ENCODE assay signal across 30 mouse cellular contexts in genomic region chr12:73255006-73255405, GRCm38 (mm10). TPM values are rescaled to one million over a fixed set of nuclear protein-coding genes. Genes with fewer than 3 reads are reported as not detected.
DNase-seq lines count a peak whose midpoint lies in the region; ATAC-seq lines count a peak whose summit lies in the region.
"Had no signal": no experiment of that assay in that cellular context is flagged by ENCODE, and none has a peak within 500 bp of the region (broad histone marks: within the 10 kb centered on the region; RNA-seq: fewer than 3 reads in every experiment).

No protein-coding gene starts in this region.

- no peak overlapping the region for H3K27ac ChIP-seq in embryonic facial prominence, embryonic 11.5 days (replicated peaks; ENCODE audit: low read depth, low read length)
- no peak overlapping the region for H3K27ac ChIP-seq in embryonic facial prominence, embryonic 10.5 days (replicated peaks)
- peak overlapping the region; percentile 65 for H3K27ac ChIP-seq in heart, embryonic 16.5 days (ENCODE audit: low read length)
- peak overlapping the region; percentile 31; the same call in 1 of the 2 replicates for H3K27ac ChIP-seq in embryonic facial prominence, embryonic 15.5 days (replicated peaks)
- H3K27ac ChIP-seq: embryonic facial prominence, embryonic 12.5 days; gastrocnemius, adult 2 months; hindbrain, embryonic 12.5 days had no signal

- intact Hi-C loops in heart, postnatal 10 days (cut with DNase I), result no loop called here

- H3K4me1 ChIP-seq in embryonic facial prominence, embryonic 11.5 days (ENCODE audit: control insufficient read depth, insufficient read depth, low read length), result no peaks in the 10 kb centered on the region
- no peaks in the 10 kb centered on the region for H3K4me1 ChIP-seq in embryonic facial prominence, embryonic 10.5 days
- 0 out of 2 replicates have a peak, but pooled peaks cover 2% of the 10 kb centered on the region for H3K4me1 ChIP-seq in heart, embryonic 16.5 days (ENCODE audit: control insufficient read depth, insufficient read depth, low read length)
- no peaks in the 10 kb centered on the region for H3K4me1 ChIP-seq in embryonic facial prominence, embryonic 15.5 days
- H3K4me1 ChIP-seq: embryonic facial prominence, embryonic 12.5 days; heart, embryonic 12.5 days; hindbrain, embryonic 12.5 days had no signal

- WGBS in embryonic facial prominence, embryonic 11.5 days, result 34% methylated on average over 2 of the region's 2 CpGs
- WGBS in embryonic facial prominence, embryonic 10.5 days, result 31% methylated on average over 2 of the region's 2 CpGs
- WGBS in heart, embryonic 16.5 days, result 54% methylated on average over 2 of the region's 2 CpGs
- WGBS in embryonic facial prominence, embryonic 15.5 days, result 29% methylated on average over 2 of the region's 2 CpGs

- ATAC-seq in embryonic facial prominence, embryonic 11.5 days (replicated peaks; ENCODE audit: insufficient number of reproducible peaks, low FRiP score, low TSS enrichment, low read depth), result no peak
- no peak for ATAC-seq in heart, embryonic 16.5 days (replicated peaks; ENCODE audit: extremely low read depth, insufficient read depth, low FRiP score)
- no peak for ATAC-seq in embryonic facial prominence, embryonic 15.5 days (ENCODE audit: insufficient number of reproducible peaks, low FRiP score, low TSS enrichment, low read depth)
- ATAC-seq: forebrain, embryonic 14.5 days; forebrain, postnatal 0 days; hindbrain, embryonic 16.5 days; intestine, embryonic 16.5 days had no signal

- no peaks in the 10 kb centered on the region for H3K36me3 ChIP-seq in embryonic facial prominence, embryonic 11.5 days (replicated peaks; ENCODE audit: control insufficient read depth, insufficient read depth, low read depth, low read length)
- peaks cover 9% of the 10 kb centered on the region for H3K36me3 ChIP-seq in embryonic facial prominence, embryonic 10.5 days (replicated peaks)
- no peaks in the 10 kb centered on the region for H3K36me3 ChIP-seq in heart, embryonic 16.5 days (ENCODE audit: control insufficient read depth, insufficient read depth)
- H3K36me3 ChIP-seq in embryonic facial prominence, embryonic 15.5 days, result no peaks in the 10 kb centered on the region
- H3K36me3 ChIP-seq: embryonic facial prominence, embryonic 12.5 days; heart, embryonic 12.5 days; hindbrain, embryonic 12.5 days had no signal

- H3K4me3 ChIP-seq in embryonic facial prominence, embryonic 11.5 days (ENCODE audit: low read depth, low read length), result no peak overlapping the region
- H3K4me3 ChIP-seq in embryonic facial prominence, embryonic 10.5 days, result no peak overlapping the region
- no peak overlapping the region for H3K4me3 ChIP-seq in heart, embryonic 16.5 days (ENCODE audit: low read length)
- no peak overlapping the region for H3K4me3 ChIP-seq in embryonic facial prominence, embryonic 15.5 days (replicated peaks)
- H3K4me3 ChIP-seq: embryonic facial prominence, embryonic 12.5 days; gastrocnemius, adult 2 months; heart, embryonic 12.5 days; hindbrain, embryonic 12.5 days had no signal

- no peak overlapping the region for H3K4me2 ChIP-seq in embryonic facial prominence, embryonic 11.5 days (ENCODE audit: low read depth, low read length)
- no peak overlapping the region for H3K4me2 ChIP-seq in heart, embryonic 16.5 days (ENCODE audit: low read depth, low read length)
- no peak overlapping the region for H3K4me2 ChIP-seq in embryonic facial prominence, embryonic 15.5 days (replicated peaks)
- H3K4me2 ChIP-seq: embryonic facial prominence, embryonic 12.5 days; heart, embryonic 12.5 days; hindbrain, embryonic 12.5 days had no signal

- peak; percentile 10 for DNase-seq in embryonic facial prominence, embryonic 11.5 days (ENCODE audit: low spot score)
- no peak for DNase-seq in embryonic facial prominence, embryonic 10.5 days (ENCODE audit: low spot score)
- DNase-seq in heart, postnatal 10 days, result no peak
- DNase-seq in 3T3-L1 (ENCODE audit: low read depth, low spot score), result peak; percentile 36
- no peak for DNase-seq in cerebellum, postnatal 14 days
- no peak for DNase-seq in spleen, postnatal 4 days (ENCODE audit: low spot score in 2 of 2)
- DNase-seq: adrenal gland, adult 2 months; adrenal gland, postnatal 14 days; B cell, adult 2 months; cerebellum, adult 11 months; cerebellum, adult 2 months; cerebellum, adult 9-11 months; cerebellum, postnatal 36 days; embryo, embryonic 11 days; forebrain, postnatal 0 days; gastrocnemius, adult 2 months; gastrocnemius, postnatal 14 days; heart, adult 11 months; heart, postnatal 14 days; kidney, adult 18-20 months had no signal

- no peaks in the 10 kb centered on the region for H3K27me3 ChIP-seq in embryonic facial prominence, embryonic 11.5 days (ENCODE audit: control insufficient read depth, insufficient read depth, low read length)
- H3K27me3 ChIP-seq in embryonic facial prominence, embryonic 10.5 days (replicated peaks; ENCODE audit: low read depth, poor library complexity, severe bottlenecking), result no peaks in the 10 kb centered on the region
- no peaks in the 10 kb centered on the region for H3K27me3 ChIP-seq in heart, embryonic 16.5 days (ENCODE audit: control insufficient read depth, insufficient read depth, low read length)
- no peaks in the 10 kb centered on the region for H3K27me3 ChIP-seq in embryonic facial prominence, embryonic 15.5 days
- H3K27me3 ChIP-seq: CH12.LX; embryonic facial prominence, embryonic 12.5 days; heart, embryonic 12.5 days; hindbrain, embryonic 12.5 days had no signal

- H3K9me3 ChIP-seq in embryonic facial prominence, embryonic 11.5 days (replicated peaks; ENCODE audit: control insufficient read depth, low read length), result no peaks in the 10 kb centered on the region
- H3K9me3 ChIP-seq in embryonic facial prominence, embryonic 10.5 days, result no peaks in the 10 kb centered on the region
- H3K9me3 ChIP-seq in heart, embryonic 16.5 days (replicated peaks; ENCODE audit: control insufficient read depth, low read length), result no peaks in the 10 kb centered on the region
- H3K9me3 ChIP-seq in embryonic facial prominence, embryonic 15.5 days (replicated peaks), result no peaks in the 10 kb centered on the region
- H3K9me3 ChIP-seq: embryonic facial prominence, embryonic 12.5 days; G1E; heart, embryonic 12.5 days; hindbrain, embryonic 12.5 days had no signal

- H3K9ac ChIP-seq in embryonic facial prominence, embryonic 11.5 days (replicated peaks; ENCODE audit: low read length), result no peak overlapping the region
- no peak overlapping the region for H3K9ac ChIP-seq in heart, embryonic 16.5 days (ENCODE audit: low read length)
- no peak overlapping the region for H3K9ac ChIP-seq in embryonic facial prominence, embryonic 15.5 days
- H3K9ac ChIP-seq: embryonic facial prominence, embryonic 12.5 days; forebrain, postnatal 0 days; heart, embryonic 12.5 days; hindbrain, embryonic 12.5 days had no signal

RNA-seq across cellular contexts. Expression of gene Trmt5, which starts 31.5 kb away (rescaled TPM):
- polyA plus RNA-seq in embryonic facial prominence, embryonic 11.5 days (2014; fragmentation: Nextera tagmentation; extraction: Ambion mirVana), result 23.7 and 28.8 TPM in 2 replicates
- 19.8 and 21.0 TPM in 2 replicates for polyA plus RNA-seq in embryonic facial prominence, embryonic 10.5 days (2016; fragmentation: Nextera tagmentation; extraction: Ambion mirVana)
- polyA plus RNA-seq in heart, embryonic 16.5 days (2015; fragmentation: Nextera tagmentation; extraction: Ambion mirVana), result 14.9 and 17.6 TPM in 2 replicates
- total RNA-seq in heart, postnatal 10 days (2021), result 10 to 100 TPM; 43.0 to 44.7 TPM
- 15.8 and 17.1 TPM in 2 replicates for polyA plus RNA-seq in embryonic facial prominence, embryonic 15.5 days (2015; fragmentation: Nextera tagmentation; extraction: Ambion mirVana)

RNA-seq across cellular contexts. Expression of gene Slc38a6, which starts 31.6 kb away (rescaled TPM):
- 11.0 and 12.8 TPM in 2 replicates for polyA plus RNA-seq in embryonic facial prominence, embryonic 11.5 days (2014; fragmentation: Nextera tagmentation; extraction: Ambion mirVana)
- polyA plus RNA-seq in embryonic facial prominence, embryonic 10.5 days (2016; fragmentation: Nextera tagmentation; extraction: Ambion mirVana), result 8.9 and 10.0 TPM in 2 replicates
- polyA plus RNA-seq in heart, embryonic 16.5 days (2015; fragmentation: Nextera tagmentation; extraction: Ambion mirVana), result 4.8 and 6.5 TPM in 2 replicates
- total RNA-seq in heart, postnatal 10 days (2021), result 1 to 10 TPM; 6.0 to 6.8 TPM
- 13.2 and 16.5 TPM in 2 replicates for polyA plus RNA-seq in embryonic facial prominence, embryonic 15.5 days (2015; fragmentation: Nextera tagmentation; extraction: Ambion mirVana)

Comparison
In these comparisons a context has a peak if more than half of its experiments do, and no peak if none do; other contexts are left out.
1. DNase-seq: peak in embryonic facial prominence, embryonic 11.5 days (single experiment) and 3T3-L1 (single experiment); none in embryonic facial prominence, embryonic 10.5 days (single experiment), heart, postnatal 10 days (0 of 2), cerebellum, postnatal 14 days (0 of 2) and spleen, postnatal 4 days (0 of 2).
2. H3K27ac ChIP-seq: peak in heart, embryonic 16.5 days (single experiment) and embryonic facial prominence, embryonic 15.5 days (single experiment); none in embryonic facial prominence, embryonic 11.5 days (single experiment) and embryonic facial prominence, embryonic 10.5 days (single experiment).